Mouse (Mus musculus) kidney, postnatal 4 days (tissue): ENCODE results near the gene Pcnx2.

Experiments used
- DNase-seq, 2 experiments: peaks; one replicate each; pipeline ENCODE4 v3.0.0; 2021; ENCODE audit warnings: mixed read lengths in 2 of 2

The Pcnx2 gene

GRCm38 (mm10) chr8:125702868-125703473 lies 195.1 kb downstream of the Pcnx2 start:
- no peak for DNase-seq
